Mouse (Mus musculus): ENCODE results near the gene Sowahd.

The Sowahd gene

GRCm38 (mm10) chrX:37091457-37091856, 42.8 kb downstream of the Sowahd start:
- no peak for DNase-seq (ENCODE audit: low spot score)

- no peak for DNase-seq (ENCODE audit: low spot score)
Observed at GRCm38 (mm10) chrX:37095106-37095768, 46.6 kb downstream of the Sowahd start.

GRCm38 (mm10) chrX:37098681-37099080, 50.0 kb downstream of the Sowahd start:
- DNase-seq (ENCODE audit: low spot score) = peak; percentile 68

All from MN1 (cell line).